Mouse (Mus musculus) myocyte (in vitro differentiated cells): Measurements from ENCODE around the gene Lcat.

Source experiments
- CEBPB ChIP-seq: IDR thresholded peaks from 2 replicates; pipeline ENCODE4 v1.6.1; 2011; ENCODE audit warnings: mild to moderate bottlenecking, moderate library complexity; ENCODE audit not compliant: poor library complexity, insufficient read depth, severe bottlenecking
- E2F4 ChIP-seq: IDR thresholded peaks from one replicate; pipeline ENCODE4 v1.6.1; 2011; ENCODE audit warnings: mild to moderate bottlenecking, control low read depth, moderate library complexity; ENCODE audit not compliant: insufficient read depth
- MAX ChIP-seq: IDR thresholded peaks from one replicate; pipeline ENCODE4 v1.6.1; 2011; ENCODE audit warnings: low read depth, mild to moderate bottlenecking, control low read depth
- MYOD1 ChIP-seq, 3 experiments: IDR thresholded peaks; one replicate each; pipeline ENCODE4 v1.6.1; 2011; ENCODE audit warnings: control low read depth in 2 of 3, low read depth in 2 of 3, mild to moderate bottlenecking in 2 of 3, moderate library complexity in 1 of 3; ENCODE audit not compliant: insufficient read length in 2 of 3, control insufficient read depth in 1 of 3
- MYOG ChIP-seq, 3 experiments: IDR thresholded peaks; one replicate each; pipeline ENCODE4 v1.6.1; 2011; ENCODE audit warnings: control low read depth in 2 of 3, low read depth in 2 of 3, mild to moderate bottlenecking in 2 of 3; ENCODE audit not compliant: insufficient read length in 2 of 3, control insufficient read depth in 1 of 3, insufficient read depth in 1 of 3
- POLR2A ChIP-seq: IDR thresholded peaks from one replicate; pipeline ENCODE4 v1.6.1; 2011; ENCODE audit warnings: low read depth, mild to moderate bottlenecking, control low read depth, moderate library complexity; ENCODE audit not compliant: insufficient read length
- POLR2AphosphoS2 ChIP-seq: IDR thresholded peaks from one replicate; pipeline ENCODE4 v1.6.1; 2011; ENCODE audit warnings: low read depth, control low read depth; ENCODE audit not compliant: insufficient read length
- REST ChIP-seq: IDR thresholded peaks from one replicate; pipeline ENCODE4 v1.6.1; 2011; ENCODE audit warnings: mild to moderate bottlenecking, control low read depth, moderate library complexity; ENCODE audit not compliant: insufficient read depth, insufficient read length
- SRF ChIP-seq: IDR thresholded peaks from one replicate; pipeline ENCODE4 v1.6.1; 2011; ENCODE audit warnings: low read depth; ENCODE audit not compliant: control insufficient read depth, insufficient read length
- TCF12 ChIP-seq: IDR thresholded peaks from one replicate; pipeline ENCODE4 v1.6.1; 2011; ENCODE audit warnings: mild to moderate bottlenecking, control low read depth; ENCODE audit not compliant: poor library complexity, insufficient read depth, severe bottlenecking
- USF1 ChIP-seq: IDR thresholded peaks from one replicate; pipeline ENCODE4 v1.6.1; 2011; ENCODE audit warnings: low read depth, mild to moderate bottlenecking, control low read depth, moderate library complexity

DNA sequence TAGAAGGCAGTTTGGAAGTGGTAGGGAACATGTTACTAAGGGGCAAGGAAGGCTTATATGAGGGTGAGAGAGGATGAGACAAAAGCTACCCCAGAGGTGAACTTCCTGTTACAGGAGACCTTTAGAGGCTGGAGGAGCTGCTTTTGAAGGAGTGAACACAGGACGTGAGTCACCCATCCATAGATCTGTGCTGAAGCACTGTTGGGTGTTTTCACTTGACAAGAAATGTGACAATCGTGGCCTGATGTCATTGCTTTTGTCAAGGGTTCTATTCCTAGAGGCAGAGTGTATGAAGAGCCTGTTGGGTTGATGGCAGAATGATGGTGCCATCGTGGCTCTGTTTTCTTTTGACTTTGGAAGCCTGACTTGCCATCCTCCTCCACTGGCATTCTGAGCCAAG lies 23.8 kb downstream of the Lcat start:
- TF ChIP-seq POLR2A (no peak), USF1 (no peak), E2F4 (no peak), MAX (no peak), POLR2AphosphoS2 (no peak), CEBPB (no peak), TCF12 (no peak), SRF (no peak), MYOG (IDR thresholded peaks at IDR 0.05; ENCODE audit: control insufficient read depth in 1 of 3, insufficient read depth in 1 of 3, insufficient read length in 2 of 3, low read depth in 2 of 3) (no peak), REST (no peak), MYOD1 (IDR thresholded peaks at IDR 0.05; ENCODE audit: control insufficient read depth in 1 of 3, insufficient read length in 2 of 3, low read depth in 2 of 3) (no peak)
